Mouse (Mus musculus) embryo, embryonic 9.5 days (tissue): ENCODE results near the gene Cyp3a13.
"Not testable (repeated sequence)": the region's sequence is repeated elsewhere in the genome, so short reads cannot be mapped to it uniquely, and the experiment has no call there.

ENCODE experiments used
- DNase-seq: peaks from one replicate; pipeline ENCODE4 v3.0.0-alpha.2; 2017; ENCODE audit errors: extremely low spot score

The Cyp3a13 gene

GRCm38 (mm10) chr5:137921532-137921931, at the start of gene Cyp3a13:
Gene Cyp3a13, minus strand, starts transcription at chr5:137921619.
- no peak for DNase-seq

GRCm38 (mm10) chr5:137966492-137966891, 45.1 kb upstream of the Cyp3a13 start:
- no peak for DNase-seq

- no peak for DNase-seq
These were observed 41.5 kb upstream of the Cyp3a13 start, which contains the start of gene Gjc3 for GRCm38 (mm10) chr5:137962945-137963344. Gene Gjc3, minus strand, starts transcription at chr5:137963098.

GRCm38 (mm10) chr5:137956404-137956803, 35.0 kb upstream of the Cyp3a13 start:
- DNase-seq = no peak

GRCm38 (mm10) chr5:137951218-137951617, 29.8 kb upstream of the Cyp3a13 start:
- no peak for DNase-seq

- DNase-seq = no peak
These were observed 25.9 kb upstream of the Cyp3a13 start for GRCm38 (mm10) chr5:137947303-137947702.

GRCm38 (mm10) chr5:137943133-137943532, 21.7 kb upstream of the Cyp3a13 start:
- DNase-seq = no peak

GRCm38 (mm10) chr5:137940948-137941347, 19.5 kb upstream of the Cyp3a13 start:
- DNase-seq = no peak

GRCm38 (mm10) chr5:137937238-137937637, 15.8 kb upstream of the Cyp3a13 start:
- DNase-seq = no peak

GRCm38 (mm10) chr5:137936486-137936885, 15.1 kb upstream of the Cyp3a13 start:
- DNase-seq = no peak

GRCm38 (mm10) chr5:137933934-137934333, 12.5 kb upstream of the Cyp3a13 start:
- DNase-seq = not testable (repeated sequence)

GRCm38 (mm10) chr5:137928439-137928838, 7.0 kb upstream of the Cyp3a13 start:
- DNase-seq = no peak

- no peak for DNase-seq
These were observed 752 bp upstream of the Cyp3a13 start for GRCm38 (mm10) chr5:137922171-137922570.

GRCm38 (mm10) chr5:137915550-137915949, 5.9 kb downstream of the Cyp3a13 start:
- no peak for DNase-seq

GRCm38 (mm10) chr5:137914508-137914907, 6.9 kb downstream of the Cyp3a13 start:
- DNase-seq = no peak

- DNase-seq = no peak
These were observed 11.7 kb downstream of the Cyp3a13 start for GRCm38 (mm10) chr5:137909564-137910262.

GRCm38 (mm10) chr5:137897812-137898211, 23.6 kb downstream of the Cyp3a13 start:
- DNase-seq = no peak

GRCm38 (mm10) chr5:137892954-137893353, 28.5 kb downstream of the Cyp3a13 start:
- no peak for DNase-seq

GRCm38 (mm10) chr5:137887666-137888065, 33.8 kb downstream of the Cyp3a13 start:
- DNase-seq = no peak

- DNase-seq = peak; percentile 38
These were observed 35.5 kb downstream of the Cyp3a13 start for GRCm38 (mm10) chr5:137885894-137886293.

GRCm38 (mm10) chr5:137883345-137883744, 38.1 kb downstream of the Cyp3a13 start:
- no peak for DNase-seq

GRCm38 (mm10) chr5:137882922-137883321, 38.5 kb downstream of the Cyp3a13 start:
- no peak for DNase-seq

GRCm38 (mm10) chr5:137877860-137878259, 43.6 kb downstream of the Cyp3a13 start:
- peak; percentile 1 for DNase-seq

GRCm38 (mm10) chr5:137875054-137875453, 46.4 kb downstream of the Cyp3a13 start:
- no peak for DNase-seq
